Mouse (Mus musculus) lung, postnatal 0 days (tissue): ENCODE measurements around the gene Cyp4a14.

Experiments
- CTCF ChIP-seq: IDR thresholded peaks from 2 replicates; pipeline ENCODE4 v1.5.1; 2016; ENCODE audit warnings: antibody characterized with exemption, mild to moderate bottlenecking
- EP300 ChIP-seq: IDR thresholded peaks from 2 replicates; pipeline ENCODE4 v1.6.1; 2016; ENCODE audit warnings: antibody characterized with exemption, mild to moderate bottlenecking, control low read depth

DNA sequence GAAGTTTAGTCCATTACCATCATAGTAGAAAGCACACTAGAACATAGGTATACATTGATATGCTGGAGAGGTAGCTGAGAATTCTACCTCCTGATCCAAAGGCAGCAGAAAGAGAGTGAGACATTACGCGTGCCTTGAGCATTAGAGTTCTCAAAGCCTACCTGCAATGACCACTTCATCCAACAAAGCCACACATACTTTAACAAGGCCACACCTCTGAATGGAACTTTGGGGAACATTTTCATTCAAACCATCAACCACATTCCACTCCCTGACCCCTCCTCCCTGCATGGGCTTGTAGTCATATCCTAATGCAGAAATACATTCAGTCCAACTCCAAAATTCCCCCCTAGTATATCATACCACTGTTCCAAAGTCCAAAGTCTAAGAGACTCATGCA, 25.8 kb upstream of the Cyp4a14 start:
- TF ChIP-seq EP300, result no peak
- TF ChIP-seq CTCF, result no peak
